Mouse (Mus musculus): ENCODE data around the gene Wnt2. TPM values are rescaled to one million over a fixed set of nuclear protein-coding genes. Genes with fewer than 3 reads are reported as not detected.

The Wnt2 gene
- polyA plus RNA-seq, 1 experiment from 2014 or later = 1.9 TPM

DNA sequence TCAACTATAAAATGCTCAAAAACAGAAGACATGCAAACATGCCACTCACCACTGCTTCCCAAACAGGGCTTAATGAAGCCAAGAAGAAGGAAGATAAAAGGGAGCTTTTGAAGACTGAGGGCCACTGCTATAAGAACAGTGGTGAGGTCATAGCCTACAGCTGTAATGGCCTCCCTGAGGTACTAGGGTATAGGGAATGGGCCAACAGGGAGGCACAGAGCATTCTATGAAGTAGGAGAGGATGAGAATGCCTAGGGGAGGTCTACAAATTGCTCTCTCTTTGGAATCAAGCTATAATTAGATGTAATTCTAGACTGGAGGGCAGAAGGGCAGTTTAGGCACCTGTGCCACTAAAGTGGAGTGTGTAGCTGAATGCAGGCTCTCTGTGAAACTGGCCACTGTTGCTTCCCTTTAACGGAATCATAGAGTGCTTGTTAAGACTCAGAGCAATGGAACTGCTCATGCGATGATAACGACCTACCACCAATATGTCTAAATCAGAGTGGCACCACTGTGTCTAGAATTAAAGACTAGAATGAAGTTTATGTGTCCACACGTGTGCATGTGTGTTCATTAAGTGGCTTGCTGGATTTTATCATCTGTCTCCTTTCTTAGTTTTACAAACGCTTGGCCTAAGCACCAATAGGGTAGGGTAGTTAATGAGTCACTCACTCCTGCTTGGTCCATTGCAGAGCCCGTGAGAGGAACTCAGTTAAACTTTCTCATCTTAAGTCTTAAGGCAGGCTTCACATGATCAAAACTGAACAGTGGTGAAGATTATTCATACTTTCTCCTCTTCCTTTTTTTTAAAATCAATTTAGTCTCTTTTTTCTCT is 35.2 kb downstream of the Wnt2 start:
- Histone ChIP-seq H3K4me1 (ENCODE audit: control insufficient read depth, insufficient read depth, low read length) (no peaks in the 10 kb centered on the region), H3K4me3 (ENCODE audit: low read depth, low read length) (no peak overlapping the region), H3K27ac (replicated peaks; ENCODE audit: low read depth, low read length) (no peak overlapping the region), H3K36me3 (ENCODE audit: control insufficient read depth, insufficient read depth, low read length) (no peaks in the 10 kb centered on the region), H3K9me3 (ENCODE audit: control insufficient read depth, low read length) (no peaks in the 10 kb centered on the region), H3K27me3 (ENCODE audit: control insufficient read depth, insufficient read depth, low read length) (no peaks in the 10 kb centered on the region), H3K9ac (ENCODE audit: low read length) (no peak overlapping the region), H3K4me2 (ENCODE audit: low read depth, severe bottlenecking) (no peak overlapping the region)
- DNase-seq (ENCODE audit: low spot score) (no peak), ATAC-seq (ENCODE audit: insufficient number of reproducible peaks, low FRiP score, low TSS enrichment, low read depth) (no peak)
- WGBS = 53% methylated on average over 6 of the region's 6 CpGs

DNA sequence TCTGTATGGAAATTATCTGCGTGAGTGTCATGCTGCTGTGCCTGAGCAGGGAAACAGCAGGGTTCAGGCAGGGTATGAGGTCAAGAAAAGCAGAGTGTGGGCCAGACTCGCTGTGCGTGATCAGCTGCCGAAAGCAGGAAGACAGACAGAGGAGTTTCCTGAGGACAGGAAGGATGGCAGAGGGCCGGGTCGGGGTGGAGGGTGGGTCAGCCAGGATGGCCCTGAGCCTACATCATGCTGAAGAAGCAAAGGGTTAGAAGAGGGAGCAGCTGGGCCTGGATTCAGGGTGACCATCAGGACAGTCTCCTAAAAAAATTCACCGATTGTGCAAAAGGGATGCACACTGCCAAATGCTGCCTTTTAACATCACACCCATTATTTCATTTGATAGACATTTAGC is 38.8 kb downstream of the Wnt2 start:
- Histone ChIP-seq H3K4me2 (ENCODE audit: low read depth, severe bottlenecking) (no peak overlapping the region), H3K9me3 (ENCODE audit: control insufficient read depth, low read length) (no peaks in the 10 kb centered on the region), H3K27me3 (ENCODE audit: control insufficient read depth, insufficient read depth, low read length) (no peaks in the 10 kb centered on the region), H3K9ac (ENCODE audit: low read length) (no peak overlapping the region), H3K4me1 (ENCODE audit: control insufficient read depth, insufficient read depth, low read length) (no peaks in the 10 kb centered on the region), H3K36me3 (ENCODE audit: control insufficient read depth, insufficient read depth, low read length) (no peaks in the 10 kb centered on the region), H3K4me3 (ENCODE audit: low read depth, low read length) (no peak overlapping the region), H3K27ac (replicated peaks; ENCODE audit: low read depth, low read length) (no peak overlapping the region)
- 81% methylated on average over 7 of the region's 7 CpGs for WGBS
- no peak for ATAC-seq (ENCODE audit: insufficient number of reproducible peaks, low FRiP score, low TSS enrichment, low read depth)
- DNase-seq (ENCODE audit: low spot score) = no peak

DNA sequence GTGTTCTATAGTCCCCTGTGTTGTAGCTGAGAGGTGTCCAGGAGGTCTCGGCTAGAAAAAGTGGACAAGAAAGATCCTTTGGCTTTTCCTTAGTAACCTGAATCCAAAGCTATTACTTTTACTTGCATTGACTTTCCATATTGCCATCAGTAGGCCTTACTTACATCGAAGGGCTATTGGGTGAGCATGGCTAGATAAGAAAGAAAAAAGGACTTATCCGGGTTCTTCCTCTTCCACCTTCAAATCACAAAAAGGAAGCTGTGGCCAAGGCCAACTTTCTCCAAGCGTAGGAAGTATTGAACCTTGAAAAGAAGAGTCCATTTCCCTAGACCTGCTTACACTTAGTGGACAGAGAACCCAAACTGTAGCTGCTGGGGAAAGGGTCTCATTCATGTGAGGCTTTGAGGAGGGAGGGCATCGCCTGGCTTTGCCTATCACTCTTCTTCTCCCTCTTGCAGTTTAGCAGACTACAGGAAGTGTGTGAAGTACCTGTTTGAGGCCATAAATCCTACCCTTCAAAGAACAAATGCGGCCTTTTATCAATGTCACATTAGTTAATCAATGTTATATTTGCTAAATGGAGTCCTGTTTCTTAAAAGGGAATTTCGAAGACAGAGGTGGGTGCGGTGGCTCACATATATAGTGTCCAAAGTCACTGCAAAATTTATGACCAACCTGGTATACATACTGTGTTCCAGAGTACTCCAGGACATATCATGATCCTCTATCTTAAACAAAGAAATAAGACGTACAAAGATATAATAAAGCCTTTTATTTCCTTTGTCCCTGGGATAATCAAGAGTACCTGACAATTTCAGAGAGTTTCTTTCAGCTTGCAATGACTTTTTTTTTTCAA is 40.0 kb downstream of the Wnt2 start:
- 90% methylated on average over 9 of the region's 9 CpGs for WGBS
- Histone ChIP-seq H3K27me3 (ENCODE audit: control insufficient read depth, insufficient read depth, low read length) (no peaks in the 10 kb centered on the region), H3K4me3 (ENCODE audit: low read depth, low read length) (no peak overlapping the region), H3K27ac (replicated peaks; ENCODE audit: low read depth, low read length) (no peak overlapping the region), H3K4me2 (ENCODE audit: low read depth, severe bottlenecking) (no peak overlapping the region), H3K4me1 (ENCODE audit: control insufficient read depth, insufficient read depth, low read length) (no peaks in the 10 kb centered on the region), H3K36me3 (ENCODE audit: control insufficient read depth, insufficient read depth, low read length) (no peaks in the 10 kb centered on the region), H3K9ac (ENCODE audit: low read length) (no peak overlapping the region), H3K9me3 (ENCODE audit: control insufficient read depth, low read length) (no peaks in the 10 kb centered on the region)
- DNase-seq (ENCODE audit: low spot score) = no peak
- no peak for ATAC-seq (ENCODE audit: insufficient number of reproducible peaks, low FRiP score, low TSS enrichment, low read depth)

DNA sequence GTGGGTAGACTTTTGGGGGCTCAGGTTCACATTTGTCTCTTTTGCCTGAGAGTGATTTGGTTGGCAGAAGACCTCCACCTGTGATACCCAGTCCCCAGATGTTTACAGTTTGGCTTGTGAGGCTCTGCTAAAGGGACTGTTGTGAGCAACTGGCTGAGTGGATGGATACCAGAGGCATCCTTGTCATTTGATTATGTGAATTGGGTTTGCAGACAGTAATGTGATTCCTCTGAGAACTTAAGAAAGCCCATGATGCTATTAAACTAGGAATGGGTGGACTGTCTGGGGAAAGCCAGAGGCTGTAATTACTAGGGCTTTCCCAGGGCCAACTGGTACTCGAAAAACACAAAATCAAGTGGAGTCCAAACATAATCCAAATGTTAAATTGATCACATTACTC is 51.0 kb downstream of the Wnt2 start:
- no peak overlapping the region for H3K4me3 ChIP-seq (ENCODE audit: low read depth, low read length)
- H3K4me1 ChIP-seq (ENCODE audit: control insufficient read depth, insufficient read depth, low read length) = no peaks in the 10 kb centered on the region
- no peak overlapping the region for H3K4me2 ChIP-seq (ENCODE audit: low read depth, severe bottlenecking)
- no peak for ATAC-seq (ENCODE audit: insufficient number of reproducible peaks, low FRiP score, low TSS enrichment, low read depth)
- no peaks in the 10 kb centered on the region for H3K27me3 ChIP-seq (ENCODE audit: control insufficient read depth, insufficient read depth, low read length)
- H3K9me3 ChIP-seq (ENCODE audit: control insufficient read depth, low read length) = no peaks in the 10 kb centered on the region
- DNase-seq (ENCODE audit: low spot score) = no peak
- H3K9ac ChIP-seq (ENCODE audit: low read length) = no peak overlapping the region
- no peaks in the 10 kb centered on the region for H3K36me3 ChIP-seq (ENCODE audit: control insufficient read depth, insufficient read depth, low read length)
- H3K27ac ChIP-seq (replicated peaks; ENCODE audit: low read depth, low read length) = no peak overlapping the region
- 71% methylated on average over 1 of the region's 1 CpGs for WGBS

DNA sequence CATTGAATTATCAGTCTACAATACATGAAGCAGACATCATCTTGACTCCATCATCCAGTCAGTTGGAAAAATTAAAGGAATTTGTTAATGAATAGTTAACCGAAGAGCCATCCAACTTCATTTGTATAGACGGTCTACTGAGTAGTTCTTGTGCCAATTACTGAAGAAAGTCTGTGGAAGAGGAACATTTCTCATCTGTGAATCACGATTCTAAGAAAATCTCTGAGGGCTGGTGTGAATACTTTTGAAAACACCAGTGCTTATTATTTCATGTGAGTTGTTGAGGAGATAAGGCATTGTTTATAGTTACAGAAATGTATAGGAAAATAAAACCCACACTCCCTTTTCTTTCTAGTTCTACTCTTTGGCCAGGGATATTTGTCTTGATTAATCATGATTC is 51.5 kb downstream of the Wnt2 start:
- no peak overlapping the region for H3K4me3 ChIP-seq (ENCODE audit: low read depth, low read length)
- no peak overlapping the region for H3K9ac ChIP-seq (ENCODE audit: low read length)
- H3K27me3 ChIP-seq (ENCODE audit: control insufficient read depth, insufficient read depth, low read length) = no peaks in the 10 kb centered on the region
- no peaks in the 10 kb centered on the region for H3K36me3 ChIP-seq (ENCODE audit: control insufficient read depth, insufficient read depth, low read length)
- 91% methylated on average over 3 of the region's 3 CpGs for WGBS
- no peak overlapping the region for H3K27ac ChIP-seq (replicated peaks; ENCODE audit: low read depth, low read length)
- H3K4me2 ChIP-seq (ENCODE audit: low read depth, severe bottlenecking) = no peak overlapping the region
- H3K9me3 ChIP-seq (ENCODE audit: control insufficient read depth, low read length) = no peaks in the 10 kb centered on the region
- DNase-seq (ENCODE audit: low spot score) (no peak), ATAC-seq (ENCODE audit: insufficient number of reproducible peaks, low FRiP score, low TSS enrichment, low read depth) (no peak)
- no peaks in the 10 kb centered on the region for H3K4me1 ChIP-seq (ENCODE audit: control insufficient read depth, insufficient read depth, low read length)

DNA sequence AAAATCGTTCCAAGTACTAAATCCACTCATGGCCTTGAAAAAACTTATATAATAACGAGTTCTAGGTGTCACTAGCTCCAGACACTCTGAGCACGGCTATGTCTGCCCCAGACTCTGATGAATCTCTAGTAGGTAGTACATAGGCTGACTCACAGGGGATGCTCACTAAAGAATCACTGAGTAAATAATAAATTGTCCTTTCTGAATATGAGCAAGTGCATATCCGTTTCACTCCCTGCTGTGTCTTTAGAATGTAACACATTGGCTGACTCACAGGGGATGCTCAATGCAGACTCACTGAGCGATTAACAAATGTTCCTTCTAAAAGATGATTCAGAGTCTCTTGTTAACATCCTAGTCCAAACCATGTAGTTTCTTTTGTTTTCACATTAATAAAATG is 52.1 kb downstream of the Wnt2 start:
- no peak overlapping the region for H3K4me2 ChIP-seq (ENCODE audit: low read depth, severe bottlenecking)
- no peak for DNase-seq (ENCODE audit: low spot score)
- no peak for ATAC-seq (ENCODE audit: insufficient number of reproducible peaks, low FRiP score, low TSS enrichment, low read depth)
- H3K4me1 ChIP-seq (ENCODE audit: control insufficient read depth, insufficient read depth, low read length) = no peaks in the 10 kb centered on the region
- H3K27ac ChIP-seq (replicated peaks; ENCODE audit: low read depth, low read length) = no peak overlapping the region
- no peak overlapping the region for H3K4me3 ChIP-seq (ENCODE audit: low read depth, low read length)
- H3K36me3 ChIP-seq (ENCODE audit: control insufficient read depth, insufficient read depth, low read length) = no peaks in the 10 kb centered on the region
- 80% methylated on average over 5 of the region's 5 CpGs for WGBS
- H3K27me3 ChIP-seq (ENCODE audit: control insufficient read depth, insufficient read depth, low read length) = no peaks in the 10 kb centered on the region
- no peak overlapping the region for H3K9ac ChIP-seq (ENCODE audit: low read length)
- no peaks in the 10 kb centered on the region for H3K9me3 ChIP-seq (ENCODE audit: control insufficient read depth, low read length)

DNA sequence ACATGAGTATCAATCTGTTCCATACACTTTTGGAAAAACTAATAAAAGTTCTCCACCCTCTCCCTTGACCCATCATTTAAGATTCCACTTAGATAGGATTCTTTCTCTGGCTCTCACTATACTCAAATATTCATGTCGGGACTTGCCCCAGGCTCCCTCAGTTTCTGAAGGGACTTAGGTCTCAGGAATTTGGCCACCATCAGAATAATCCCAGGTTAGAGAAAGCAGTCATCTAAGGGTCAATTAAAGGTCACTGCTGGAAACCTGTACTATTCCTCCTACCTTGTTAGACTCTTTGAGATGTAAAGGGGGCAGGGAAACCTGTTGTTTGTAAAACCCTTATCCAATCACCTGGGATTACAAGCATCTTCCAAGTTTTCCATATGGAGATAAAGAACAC is 53.2 kb downstream of the Wnt2 start:
- H3K4me1 ChIP-seq (ENCODE audit: control insufficient read depth, insufficient read depth, low read length) = no peaks in the 10 kb centered on the region
- no peaks in the 10 kb centered on the region for H3K36me3 ChIP-seq (ENCODE audit: control insufficient read depth, insufficient read depth, low read length)
- no peak overlapping the region for H3K4me2 ChIP-seq (ENCODE audit: low read depth, severe bottlenecking)
- DNase-seq (ENCODE audit: low spot score) = no peak
- no peaks in the 10 kb centered on the region for H3K27me3 ChIP-seq (ENCODE audit: control insufficient read depth, insufficient read depth, low read length)
- no peak for ATAC-seq (ENCODE audit: insufficient number of reproducible peaks, low FRiP score, low TSS enrichment, low read depth)
- H3K27ac ChIP-seq (replicated peaks; ENCODE audit: low read depth, low read length) = no peak overlapping the region
- WGBS = 71% methylated on average over 1 of the region's 1 CpGs
- H3K9ac ChIP-seq (ENCODE audit: low read length) = no peak overlapping the region
- no peaks in the 10 kb centered on the region for H3K9me3 ChIP-seq (ENCODE audit: control insufficient read depth, low read length)
- no peak overlapping the region for H3K4me3 ChIP-seq (ENCODE audit: low read depth, low read length)

DNA sequence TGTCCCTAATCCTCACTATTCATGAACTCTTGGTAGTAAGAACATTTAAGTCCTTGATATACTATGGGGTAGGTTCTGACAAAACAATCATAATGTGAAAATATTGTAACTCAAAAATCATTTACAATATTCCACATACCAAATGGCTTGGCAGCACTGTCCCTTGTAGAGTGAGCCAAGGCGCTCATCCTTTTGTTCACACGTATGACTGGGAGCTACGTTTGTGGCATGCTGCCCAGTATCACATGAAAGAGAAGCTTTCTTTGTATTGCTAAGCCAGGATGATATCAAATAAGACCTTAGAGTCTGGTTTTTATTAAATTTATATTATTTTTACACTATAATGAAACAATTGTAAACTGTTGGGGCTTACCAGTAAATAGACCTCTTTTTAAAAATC is 56.0 kb downstream of the Wnt2 start:
- Histone ChIP-seq H3K4me3 (ENCODE audit: low read depth, low read length) (no peak overlapping the region), H3K4me2 (ENCODE audit: low read depth, severe bottlenecking) (no peak overlapping the region), H3K27ac (replicated peaks; ENCODE audit: low read depth, low read length) (no peak overlapping the region), H3K4me1 (ENCODE audit: control insufficient read depth, insufficient read depth, low read length) (no peaks in the 10 kb centered on the region), H3K9me3 (ENCODE audit: control insufficient read depth, low read length) (no peaks in the 10 kb centered on the region), H3K27me3 (ENCODE audit: control insufficient read depth, insufficient read depth, low read length) (no peaks in the 10 kb centered on the region), H3K36me3 (ENCODE audit: control insufficient read depth, insufficient read depth, low read length) (no peaks in the 10 kb centered on the region), H3K9ac (ENCODE audit: low read length) (no peak overlapping the region)
- DNase-seq (ENCODE audit: low spot score) = no peak
- WGBS = 87% methylated on average over 3 of the region's 3 CpGs
- ATAC-seq (ENCODE audit: insufficient number of reproducible peaks, low FRiP score, low TSS enrichment, low read depth) = no peak

Measured in limb, embryonic 11.5 days (tissue).